Mouse (Mus musculus) erythroid progenitor cell, adult 5-6 weeks (primary cell): ENCODE data around the gene Fibcd1. TPM values are rescaled to one million over a fixed set of nuclear protein-coding genes. Genes with fewer than 3 reads are reported as not detected.

Experiments
- ATAC-seq: replicated peaks from 2 replicates; pipeline ENCODE4 v1.8.0; 2016; ENCODE audit warnings: moderate number of reproducible peaks, mild to moderate bottlenecking, moderate TSS enrichment, inconsistent platforms; ENCODE audit not compliant: poor library complexity, low FRiP score, severe bottlenecking
- total RNA-seq, 2 experiments: library from RNA; stranded (forward) in 1 of 2; stranded (reverse) in 1 of 2; fragments of 150-400 nt in 1 of 2; fragments of 186-747, 209-891 nt in 1 of 2; gene quantifications; 2 replicates each; pipeline versions ENCODE4 v1.2.3 to v1.2.4; 2015 to 2017; ENCODE audit warnings: low replicate concordance in 2 of 2

Fibcd1 gene
- not detected in 2 replicates for total RNA-seq (2015; ENCODE audit: low replicate concordance)
- not detected in 2 replicates for total RNA-seq (2017; ENCODE audit: low replicate concordance)

DNA sequence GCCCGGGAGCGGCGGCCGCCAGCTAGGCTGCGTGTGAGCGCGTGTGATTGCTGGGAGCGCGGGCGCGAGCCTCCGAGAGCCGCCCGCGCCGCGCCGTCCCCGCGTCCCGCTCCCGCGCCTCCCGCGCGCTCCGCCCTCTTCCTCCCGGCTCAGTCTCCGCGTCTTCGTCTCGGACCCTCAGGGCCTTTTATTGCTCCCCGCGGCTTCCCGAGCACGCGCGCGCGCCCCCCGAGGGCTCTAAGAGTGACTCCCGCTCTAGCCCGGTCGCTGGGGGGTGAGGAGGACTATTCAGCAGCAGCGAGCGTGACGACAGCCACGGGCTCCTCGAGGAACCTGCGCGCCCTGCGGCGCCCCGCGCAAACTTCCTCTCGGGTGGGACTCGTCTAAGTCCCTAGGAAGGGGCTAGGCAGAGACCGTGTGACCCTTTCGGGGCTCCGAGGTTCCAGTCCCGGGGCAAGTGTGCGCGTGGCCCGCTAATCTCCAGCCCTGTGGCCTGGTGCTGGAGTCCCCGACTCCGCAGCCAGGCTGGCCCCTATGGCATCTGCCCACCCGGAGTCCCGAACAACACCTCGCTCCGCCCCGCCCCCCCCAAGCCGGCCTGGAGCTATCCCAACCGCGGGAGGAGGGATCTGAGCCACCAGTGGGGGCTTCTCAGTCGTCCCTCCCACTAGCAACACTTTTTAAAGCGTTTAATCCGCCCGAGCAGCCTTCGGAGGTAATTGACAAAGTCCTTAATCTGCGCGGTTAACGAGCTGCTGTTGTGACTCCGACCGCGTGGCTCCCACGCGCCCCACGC, at the start of gene Fibcd1:
Gene Fibcd1 (minus strand): TSS at position 110 of the 796 bp plus-strand sequence.
- no peak for ATAC-seq

DNA sequence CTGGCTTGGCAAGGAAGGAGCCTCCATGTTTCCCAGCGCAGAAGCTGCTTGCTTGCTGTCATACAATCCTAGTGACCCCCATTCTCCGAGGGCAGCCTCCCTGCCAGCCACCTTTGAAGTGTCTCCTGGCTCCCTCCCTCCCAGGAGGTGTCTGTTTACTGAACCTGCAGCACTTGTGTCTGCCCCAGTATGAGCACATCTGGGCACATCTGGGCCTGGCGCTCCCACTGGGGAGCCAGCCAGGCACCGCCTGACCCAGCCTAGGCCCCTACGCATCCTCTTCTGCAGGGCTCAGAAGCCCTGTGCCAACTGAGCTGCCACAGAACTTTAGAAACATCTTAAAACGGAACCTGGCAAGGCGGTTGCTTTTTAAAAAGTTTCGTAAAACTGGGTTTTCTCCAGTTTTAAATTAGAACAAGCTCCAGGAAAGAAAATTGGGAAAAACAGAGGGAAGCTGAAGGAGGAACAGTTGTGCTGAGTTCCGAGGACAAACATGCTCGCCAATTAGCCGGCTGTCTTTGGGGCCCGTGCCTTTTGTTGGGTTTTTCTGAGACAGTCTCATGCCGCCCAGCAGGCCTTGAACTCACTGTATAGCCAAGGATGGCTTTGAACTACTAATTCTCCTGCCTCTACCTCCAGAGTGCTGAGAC, 48.5 kb upstream of the Fibcd1 start:
- ATAC-seq = no peak

DNA sequence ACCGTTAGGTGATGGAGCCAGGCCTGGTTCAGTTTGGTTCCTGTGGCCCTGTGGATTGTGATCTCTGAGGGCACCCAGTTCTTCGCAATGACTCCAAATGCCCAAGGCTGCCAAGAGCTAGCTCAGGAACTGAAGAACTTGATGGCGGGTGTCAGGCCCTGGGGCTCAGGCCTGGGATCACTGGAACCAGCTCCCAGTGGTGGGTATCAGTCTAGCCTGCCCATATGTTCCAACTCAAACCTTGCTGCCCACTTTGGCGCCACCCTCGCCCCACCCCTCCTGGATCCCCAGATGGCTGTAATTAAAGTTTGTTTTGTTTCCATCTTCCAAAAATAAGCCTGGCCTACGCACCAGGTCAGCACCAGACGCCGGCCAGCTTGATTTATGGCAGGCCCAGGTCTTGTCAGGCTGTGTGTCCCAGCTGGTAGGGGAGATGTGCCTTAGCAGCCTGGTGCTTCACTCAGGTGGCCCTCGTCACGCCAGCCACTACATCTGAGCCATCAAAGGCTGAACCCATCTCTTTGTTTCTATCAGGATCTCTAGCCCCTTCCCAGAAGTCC, 47.4 kb upstream of the Fibcd1 start:
- no peak for ATAC-seq

DNA sequence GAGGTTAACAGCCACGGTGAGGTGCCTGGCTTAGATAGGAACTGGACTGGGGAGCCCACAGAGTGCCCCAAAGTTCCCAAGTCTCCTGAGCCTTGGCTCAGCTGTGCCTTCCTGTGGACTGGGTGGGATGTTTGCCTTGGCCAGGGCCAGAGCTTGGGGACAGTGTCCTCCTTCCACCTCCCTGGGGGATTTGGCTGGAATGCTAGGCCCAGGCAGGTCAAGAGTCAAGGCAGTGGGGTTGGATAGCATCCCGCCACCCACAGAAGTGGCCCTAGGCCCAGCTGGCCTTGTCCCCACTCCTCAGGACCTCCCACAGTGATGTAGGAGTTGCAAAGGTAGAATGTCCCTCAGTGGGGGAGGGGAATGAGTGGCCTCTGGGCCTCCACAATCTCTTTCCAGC, 45.4 kb upstream of the Fibcd1 start:
- no peak for ATAC-seq

DNA sequence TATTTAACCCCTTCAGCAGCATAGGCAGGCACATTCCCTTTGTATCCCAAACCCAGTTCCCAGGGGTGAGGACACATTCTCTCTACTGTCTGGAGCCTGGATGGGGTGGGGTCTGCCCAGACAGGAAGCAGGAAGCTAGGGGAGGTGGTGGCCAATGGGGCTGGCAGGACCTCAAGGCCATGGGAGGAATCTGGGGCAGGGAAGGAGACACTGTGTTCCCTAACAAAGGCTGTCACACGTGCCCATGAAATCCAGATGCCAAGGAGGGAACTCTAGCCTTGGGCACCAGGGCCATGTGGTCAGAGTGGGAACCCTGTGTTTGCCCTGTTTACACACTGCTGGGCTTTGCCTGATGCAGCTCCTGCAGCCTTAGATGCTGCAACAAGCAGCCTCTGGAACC, 43.1 kb upstream of the Fibcd1 start:
- no peak for ATAC-seq

DNA sequence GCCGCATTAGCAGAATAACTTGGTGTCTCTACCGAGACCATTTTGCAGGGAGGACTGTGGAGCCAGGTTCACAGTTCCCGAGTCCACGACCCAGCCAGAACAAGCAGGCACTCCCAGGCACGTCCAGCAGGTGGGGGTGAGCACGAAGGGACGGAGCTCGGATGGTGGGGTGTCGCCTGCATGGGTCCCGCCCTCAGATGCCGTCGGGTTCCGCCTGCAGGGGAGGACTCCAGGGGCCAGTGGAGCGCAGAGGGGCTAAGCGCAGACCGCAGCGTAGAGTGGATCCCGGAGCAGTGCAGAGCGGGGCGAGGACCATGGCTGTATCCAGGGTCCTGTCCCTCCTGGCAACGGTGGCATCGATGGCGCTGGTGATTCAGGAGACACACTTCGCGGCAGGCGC, 41.2 kb upstream of the Fibcd1 start, which contains the start of gene Lamc3:
Gene Lamc3 (plus strand): TSS at position 262 of the 400 bp plus-strand sequence.
- no peak for ATAC-seq

DNA sequence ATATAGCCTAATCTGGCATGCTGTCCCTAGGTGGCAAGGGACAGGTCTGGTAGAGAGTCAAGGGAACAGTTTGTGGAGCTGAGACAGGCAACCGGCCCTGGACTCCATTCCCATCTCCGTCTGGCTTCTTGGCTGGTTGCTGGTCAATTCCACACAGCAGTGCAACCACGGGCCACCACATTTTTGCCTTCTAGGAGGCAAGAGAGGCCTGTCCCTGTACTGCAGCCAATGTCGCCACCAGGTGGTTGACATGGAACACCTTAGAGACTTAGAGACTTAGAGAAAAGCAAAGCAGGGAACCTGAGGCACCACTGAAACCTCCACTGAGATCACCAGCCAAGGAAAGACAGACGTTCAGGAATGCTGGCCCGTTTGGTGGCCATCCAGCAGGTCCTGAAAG, 39.0 kb upstream of the Fibcd1 start:
- no peak for ATAC-seq

DNA sequence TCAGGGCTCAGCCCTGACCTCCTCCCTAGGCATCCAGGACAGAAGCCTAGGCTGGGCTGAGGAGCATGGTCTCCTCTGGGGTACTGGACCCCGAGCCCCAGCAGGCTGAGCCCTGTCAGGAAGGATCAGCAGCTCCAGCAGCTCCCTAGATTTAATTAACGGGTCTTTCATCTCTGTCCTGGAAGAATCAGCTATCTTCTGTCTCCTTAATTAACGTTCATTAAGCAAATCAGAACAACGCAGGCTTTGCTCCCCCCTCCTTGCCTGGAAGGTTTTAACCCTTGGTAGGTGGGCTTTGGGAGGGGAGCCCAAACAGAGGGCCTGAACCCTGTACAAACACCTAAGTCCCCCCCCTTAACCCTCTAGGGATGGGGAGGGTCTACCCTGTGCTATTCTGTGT, 37.3 kb upstream of the Fibcd1 start:
- no peak for ATAC-seq

DNA sequence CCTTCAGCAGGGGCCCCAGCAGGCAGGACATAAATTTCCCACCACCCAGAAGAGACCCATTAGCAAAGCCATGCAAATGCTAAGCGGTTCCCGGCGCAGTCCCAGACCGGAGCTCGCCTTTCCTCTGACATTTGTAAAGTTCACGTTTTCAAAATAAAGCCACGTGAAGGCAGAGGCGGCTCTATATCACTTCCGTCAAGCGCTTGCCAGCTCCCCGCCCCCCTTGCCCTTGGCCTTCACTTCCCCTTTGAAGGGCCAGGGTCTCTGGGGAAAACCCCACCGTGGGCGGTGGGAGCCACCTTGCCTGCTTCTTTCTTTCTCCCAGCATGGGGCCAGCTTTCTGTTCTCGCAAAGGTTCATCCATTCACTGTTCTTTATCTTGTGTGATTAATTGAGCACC, 35.1 kb upstream of the Fibcd1 start:
- no peak for ATAC-seq

DNA sequence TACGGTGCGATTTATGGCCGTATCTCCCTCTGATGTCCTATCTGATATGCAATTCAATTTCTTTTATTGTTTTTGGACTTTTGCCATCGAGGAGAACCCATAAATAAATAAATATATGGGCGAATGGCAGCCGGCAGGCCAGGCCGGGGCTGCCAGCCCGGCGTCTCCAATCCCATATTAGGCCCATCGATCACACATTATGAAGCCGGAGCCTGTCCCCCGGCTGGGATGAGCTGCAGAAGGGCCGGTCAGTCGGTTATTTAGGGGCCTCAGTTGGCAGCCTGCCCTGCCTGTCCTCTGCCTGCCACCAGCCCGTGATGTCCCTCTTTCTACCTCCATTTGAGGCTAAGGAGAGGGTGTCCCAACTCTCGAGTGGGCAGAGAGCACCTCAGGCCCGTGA, 32.8 kb upstream of the Fibcd1 start:
- ATAC-seq = no peak

DNA sequence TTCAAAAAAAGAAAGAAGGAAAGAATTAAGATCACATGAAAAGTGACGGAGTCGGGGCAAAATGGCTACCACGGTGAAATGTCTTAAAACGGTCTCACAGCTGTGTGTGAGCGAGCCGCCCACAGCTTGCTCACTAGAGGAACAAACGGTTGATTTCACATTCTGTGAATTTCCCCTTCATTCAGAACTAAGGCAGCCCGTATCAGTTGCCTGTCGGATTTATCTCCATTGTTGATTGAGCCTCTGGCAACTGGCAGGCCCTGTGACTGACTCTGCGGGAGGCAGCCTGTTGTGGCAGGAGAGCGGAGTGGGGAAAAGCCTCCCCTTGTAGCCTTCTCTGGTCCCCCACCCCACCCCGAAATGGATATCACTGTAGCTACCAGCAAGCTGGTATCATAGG, 30.6 kb upstream of the Fibcd1 start:
- ATAC-seq = no peak

DNA sequence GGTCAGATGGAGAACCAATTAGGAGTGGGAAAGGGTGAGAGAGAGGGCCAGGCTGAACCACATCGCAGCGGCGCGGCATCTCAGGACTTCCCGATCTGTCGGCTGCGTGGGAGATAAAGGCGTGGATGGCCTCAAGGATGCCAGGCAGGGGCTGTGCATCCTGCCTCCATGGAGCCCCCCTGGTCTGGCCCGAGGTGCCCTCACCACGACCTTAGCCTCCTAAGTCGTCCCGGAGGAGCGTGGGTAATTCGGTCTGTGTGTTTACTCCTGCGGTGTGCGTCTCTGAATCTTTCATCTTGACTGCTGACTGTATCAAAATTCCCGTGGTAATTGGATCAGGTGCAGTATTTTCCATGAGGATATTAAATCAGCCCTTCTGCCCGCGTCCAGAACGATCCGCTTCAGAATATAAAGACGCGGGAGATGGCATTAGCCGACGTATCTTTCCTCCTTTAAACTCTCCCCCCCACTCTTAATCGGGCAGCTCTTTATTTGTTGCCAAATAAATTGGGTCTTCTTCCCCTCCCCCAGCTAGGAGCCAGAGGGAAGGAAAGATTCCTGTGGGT, 28.6 kb upstream of the Fibcd1 start:
- no peak for ATAC-seq

DNA sequence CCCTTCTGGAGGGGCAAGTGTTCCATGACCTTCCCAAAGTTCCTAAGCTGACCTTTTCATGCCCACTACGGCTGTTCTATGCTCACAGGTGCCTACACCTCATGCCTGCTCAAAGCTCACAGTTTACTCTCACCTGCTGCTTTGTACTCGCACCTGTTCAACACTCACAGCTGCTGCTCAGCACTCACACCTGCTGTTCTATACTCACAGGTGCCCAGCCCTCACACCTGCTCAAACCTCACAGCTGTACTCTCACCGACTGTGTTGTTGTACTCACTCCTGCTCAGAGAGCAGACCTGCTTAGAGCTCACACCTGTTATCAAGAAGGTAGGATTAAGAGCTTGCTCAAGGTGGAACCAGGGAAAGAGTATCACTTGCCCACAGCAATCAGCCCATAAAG, 24.9 kb upstream of the Fibcd1 start:
- no peak for ATAC-seq

DNA sequence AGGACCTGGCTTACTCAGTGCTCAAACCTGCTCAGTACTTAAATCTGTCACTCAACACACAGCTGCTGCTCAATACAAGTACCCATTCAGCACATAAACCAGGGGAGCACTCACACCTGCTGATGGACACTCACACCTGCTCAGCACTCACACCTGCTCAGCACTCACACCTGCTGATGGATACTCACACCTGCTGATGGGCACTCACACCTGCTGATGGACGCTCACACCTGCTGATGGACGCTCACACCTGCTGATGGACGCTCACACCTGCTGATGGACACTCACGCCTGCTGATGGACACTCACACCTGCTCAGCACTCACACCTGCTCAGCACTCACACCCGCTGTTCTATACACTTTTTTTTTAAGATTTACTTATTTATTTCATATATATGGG, 23.9 kb upstream of the Fibcd1 start:
- ATAC-seq = no peak

DNA sequence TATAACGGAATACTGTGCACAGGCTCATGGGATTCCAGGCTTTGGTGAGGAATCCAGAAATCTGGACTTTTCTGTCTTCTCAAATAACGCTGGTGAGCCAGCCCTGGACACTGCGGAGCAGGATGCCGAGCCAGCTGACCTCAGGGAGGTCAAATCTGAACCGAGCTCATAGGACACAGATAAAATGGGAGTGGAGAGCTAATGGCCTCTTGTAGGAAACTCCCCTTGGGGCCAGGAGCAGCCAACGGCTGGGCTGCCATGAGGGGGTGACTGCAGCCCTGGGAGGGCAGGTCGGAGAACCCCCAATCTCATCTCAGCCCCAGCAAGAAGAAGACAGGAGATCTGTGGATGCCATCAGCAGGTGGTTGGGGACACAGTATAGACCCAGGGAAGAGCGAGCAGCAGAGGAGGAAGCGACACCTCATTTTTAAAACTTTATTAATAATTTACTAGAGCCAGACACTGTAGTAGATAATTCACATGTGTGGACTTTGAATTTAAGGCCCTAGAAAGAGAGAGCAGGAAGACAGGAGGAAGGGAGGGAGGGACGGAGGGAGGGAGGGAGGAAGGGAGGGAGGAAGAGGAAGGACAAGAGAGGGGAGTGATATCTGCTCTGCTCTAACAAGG, 22.8 kb upstream of the Fibcd1 start:
- ATAC-seq = no peak

DNA sequence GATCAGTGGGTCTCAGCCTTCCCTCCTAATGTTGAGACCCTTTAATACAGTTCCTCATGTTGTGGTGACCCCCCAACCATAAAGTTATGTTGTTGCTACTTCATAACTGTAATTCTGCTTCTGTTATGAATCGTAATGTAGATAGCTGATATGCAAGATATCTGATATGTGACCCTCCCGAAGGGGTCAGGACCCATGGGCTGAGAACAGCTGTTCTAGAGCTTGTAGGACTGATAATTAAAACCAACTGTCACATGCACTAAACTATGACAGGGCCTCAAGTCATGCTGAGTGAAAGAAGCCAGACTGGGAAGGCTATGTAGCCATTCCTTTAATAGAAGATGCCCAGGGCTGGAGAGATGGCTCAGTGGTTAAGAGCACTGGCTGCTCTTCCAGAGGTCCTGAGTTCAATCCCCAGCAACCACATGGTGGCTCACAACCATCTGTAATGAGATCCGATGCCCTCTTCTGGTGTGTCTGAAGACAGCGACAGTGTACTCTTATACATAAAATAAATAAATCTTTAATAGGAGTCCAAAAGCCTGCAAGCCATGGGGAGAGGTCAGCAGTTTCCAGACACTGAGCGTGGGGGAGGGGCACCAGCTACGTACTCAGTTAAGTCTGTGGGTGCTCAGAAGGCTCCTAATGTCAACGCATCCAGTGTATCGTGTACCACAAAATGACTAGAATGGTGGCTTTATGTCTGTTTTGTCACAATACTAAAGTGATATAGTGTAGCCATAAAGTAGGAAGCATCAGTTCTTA, 22.1 kb upstream of the Fibcd1 start:
- ATAC-seq = no peak

DNA sequence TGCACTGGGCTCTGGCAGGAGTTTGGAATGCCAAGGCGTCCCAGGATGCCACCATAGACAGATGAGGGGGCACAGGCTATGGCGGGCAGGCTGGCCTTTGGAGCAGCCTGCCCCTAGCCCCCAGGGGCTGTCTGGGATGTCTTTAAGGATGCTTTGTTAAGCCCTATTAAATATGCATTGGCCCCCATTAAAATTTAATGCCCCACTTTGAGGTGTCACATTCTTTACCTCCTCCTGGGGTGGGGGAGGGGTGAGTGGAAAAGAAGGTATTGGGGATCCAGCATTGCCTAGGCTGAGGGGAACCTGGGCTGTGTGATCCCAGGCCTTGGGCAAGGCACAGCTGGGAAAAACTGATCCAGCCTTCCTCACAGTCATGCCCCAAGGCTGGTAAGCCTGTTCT, 20.0 kb upstream of the Fibcd1 start:
- no peak for ATAC-seq

DNA sequence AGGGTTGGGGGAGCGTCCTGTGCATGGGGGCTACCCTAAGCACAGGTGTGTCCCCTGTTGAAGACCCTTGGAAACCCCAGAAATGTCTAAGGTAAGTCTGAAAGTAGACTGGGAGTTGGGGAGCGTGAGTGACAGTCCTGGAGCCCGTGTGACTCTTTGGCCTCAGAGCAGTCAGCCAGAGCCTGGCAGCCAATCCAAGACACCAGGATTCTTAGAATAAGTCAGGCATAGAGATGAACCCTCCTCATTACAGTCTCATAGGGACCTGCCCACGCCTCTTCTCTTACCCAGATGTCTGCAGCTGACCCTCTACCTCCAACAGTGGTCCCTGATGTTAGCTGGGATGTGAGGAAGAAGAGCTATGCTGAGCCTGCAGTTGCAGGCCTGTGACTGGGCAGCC, 19.5 kb upstream of the Fibcd1 start:
- ATAC-seq = no peak

DNA sequence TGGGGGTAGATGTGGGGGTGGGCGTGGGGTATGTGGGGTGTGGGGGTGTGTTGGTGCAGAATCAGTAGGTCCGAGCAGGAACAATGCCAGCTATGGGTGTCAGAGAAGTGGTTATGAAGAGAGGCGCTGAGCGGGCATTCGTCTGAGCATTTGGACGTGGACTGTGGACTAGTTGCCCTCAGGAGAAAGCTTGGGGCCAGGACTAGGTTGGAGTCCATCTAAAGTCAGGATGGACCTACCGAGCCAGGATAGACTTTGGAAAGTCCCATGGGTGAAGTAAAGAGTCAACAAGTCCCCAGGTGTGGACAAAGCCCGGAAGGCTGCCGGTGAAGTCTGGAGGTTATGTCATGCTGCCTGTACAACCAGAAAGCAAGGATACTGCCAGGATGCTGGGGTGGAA, 19.1 kb upstream of the Fibcd1 start:
- ATAC-seq = no peak

DNA sequence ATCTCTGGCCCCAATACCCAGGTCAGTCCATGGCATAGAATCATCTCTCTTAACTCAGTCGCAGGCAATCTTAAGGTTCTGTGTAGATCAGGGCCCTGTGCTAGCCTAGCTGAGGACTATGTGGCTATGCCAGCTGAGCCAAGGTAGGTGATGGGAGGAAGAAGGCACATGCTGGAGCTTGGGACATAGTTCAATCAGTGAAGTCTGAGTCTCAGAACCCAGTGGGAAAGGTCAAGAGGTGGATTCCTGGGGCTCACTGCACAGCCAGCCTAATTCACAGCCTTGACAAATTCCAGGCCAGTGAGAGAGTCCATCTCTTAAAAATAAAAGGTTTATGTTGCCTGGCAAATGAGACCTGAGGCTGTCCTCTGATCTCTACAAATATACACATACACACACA, 18.0 kb upstream of the Fibcd1 start:
- no peak for ATAC-seq
